Mouse (Mus musculus): Measurements from ENCODE around the gene Dst. TPM values are rescaled to one million over a fixed set of nuclear protein-coding genes. Genes with fewer than 3 reads are reported as not detected.

Dst gene
- polyA plus RNA-seq, 1 experiment from 2014 or later: 38.4 TPM

DNA sequence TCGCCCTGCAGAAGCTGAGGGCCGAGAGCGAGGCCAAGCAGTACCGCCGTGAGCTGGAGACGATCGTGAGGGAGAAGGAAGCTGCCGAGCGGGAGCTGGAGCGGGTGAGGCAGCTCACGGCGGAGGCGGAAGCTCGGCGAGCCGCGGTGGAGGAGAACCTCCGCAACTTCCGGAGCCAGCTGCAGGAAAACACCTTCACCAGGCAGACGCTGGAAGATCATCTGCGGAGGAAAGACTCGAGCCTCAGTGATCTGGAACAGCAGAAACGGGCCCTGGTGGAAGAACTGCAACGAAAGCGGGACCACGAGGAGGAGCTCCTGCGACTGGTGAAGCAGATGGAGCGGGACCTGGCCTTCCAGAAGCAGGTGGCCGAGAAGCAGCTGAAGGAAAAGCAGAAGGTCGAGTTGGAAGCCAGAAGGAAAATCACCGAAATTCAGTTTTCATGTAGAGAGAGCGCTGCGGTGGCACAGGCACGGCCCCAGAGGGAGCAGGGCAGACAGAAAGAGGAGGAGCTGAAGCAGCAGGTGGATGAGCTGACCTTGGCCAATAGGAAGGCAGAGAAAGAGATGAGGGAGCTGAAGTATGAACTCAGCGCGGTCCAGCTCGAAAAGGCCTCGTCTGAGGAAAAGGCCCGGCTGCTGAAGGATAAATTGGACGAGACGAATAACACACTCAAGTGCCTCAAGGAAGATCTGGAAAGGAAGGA lies 270.1 kb downstream of the Dst start:
- H3K4me2 ChIP-seq (replicated peaks): no peak overlapping the region
- no peak for ATAC-seq (ENCODE audit: low FRiP score, low read depth)
- no peaks in the 10 kb centered on the region for H3K9me3 ChIP-seq
- no peak overlapping the region for H3K4me3 ChIP-seq
- H3K36me3 ChIP-seq: peaks cover 61% of the 10 kb centered on the region
- no peak overlapping the region for H3K9ac ChIP-seq (replicated peaks)
- 87% methylated on average over 41 of the region's 41 CpGs for WGBS
- peaks cover 12% of the 10 kb centered on the region; the same call in 1 of the 2 replicates for H3K4me1 ChIP-seq
- H3K27me3 ChIP-seq: no peaks in the 10 kb centered on the region
- no peak overlapping the region for H3K27ac ChIP-seq (replicated peaks)

GRCm38 (mm10) chr1:34179756-34180155 lies 271.7 kb downstream of the Dst start:
- H3K27ac ChIP-seq (replicated peaks): no peak overlapping the region
- H3K9ac ChIP-seq (replicated peaks): no peak overlapping the region
- H3K27me3 ChIP-seq: no peaks in the 10 kb centered on the region
- peaks cover 48% of the 10 kb centered on the region for H3K36me3 ChIP-seq
- no peak overlapping the region for H3K4me3 ChIP-seq
- ATAC-seq (ENCODE audit: low FRiP score, low read depth): no peak
- no peak overlapping the region for H3K4me2 ChIP-seq (replicated peaks)
- peaks cover 26% of the 10 kb centered on the region; the same call in 1 of the 2 replicates for H3K4me1 ChIP-seq
- no peaks in the 10 kb centered on the region for H3K9me3 ChIP-seq
- WGBS: 94% methylated on average over 19 of the region's 19 CpGs

DNA sequence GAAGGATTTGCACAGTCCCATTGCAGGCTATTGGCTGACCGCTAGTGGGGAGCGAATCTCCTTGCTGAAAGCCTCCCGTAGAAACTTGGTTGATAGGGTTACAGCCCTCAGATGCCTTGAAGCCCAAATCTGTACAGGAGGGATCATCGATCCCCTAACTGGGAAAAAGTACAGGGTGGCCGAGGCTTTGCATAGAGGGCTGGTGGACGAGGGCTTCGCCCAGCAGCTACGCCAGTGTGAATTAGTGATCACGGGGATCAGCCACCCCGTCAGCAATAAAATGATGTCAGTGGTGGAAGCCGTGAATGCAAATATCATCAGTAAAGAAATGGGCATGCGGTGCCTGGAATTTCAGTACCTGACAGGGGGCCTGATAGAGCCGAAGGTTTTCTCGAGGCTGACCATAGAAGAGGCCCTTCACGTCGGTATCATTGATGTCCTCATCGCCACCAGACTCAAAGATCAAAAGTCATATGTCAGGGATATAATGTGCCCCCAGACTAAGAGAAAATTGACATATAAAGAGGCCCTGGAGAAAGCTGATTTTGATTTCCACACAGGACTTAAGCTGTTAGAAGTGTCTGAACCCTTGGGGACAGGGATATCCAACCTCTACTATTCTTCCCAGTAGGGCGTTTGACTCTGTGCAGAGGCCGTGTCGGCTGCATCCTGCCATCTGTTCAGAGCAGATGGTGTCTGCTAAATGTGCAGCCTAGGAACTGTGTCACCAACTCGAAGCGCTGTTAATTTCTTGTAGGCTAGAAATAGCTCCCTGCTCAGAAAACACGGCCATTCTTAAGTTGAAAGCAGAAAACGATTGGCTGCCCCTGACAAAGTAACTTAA lies 274.6 kb downstream of the Dst start:
- H3K9me3 ChIP-seq: no peaks in the 10 kb centered on the region
- no peak overlapping the region for H3K9ac ChIP-seq (replicated peaks)
- peaks cover 26% of the 10 kb centered on the region; the same call in 1 of the 2 replicates for H3K4me1 ChIP-seq
- H3K27ac ChIP-seq (replicated peaks): peak overlapping the region; percentile 76
- no peak overlapping the region for H3K4me3 ChIP-seq
- peak; percentile 89 for ATAC-seq (ENCODE audit: low FRiP score, low read depth)
- WGBS: 48% methylated on average over 24 of the region's 24 CpGs
- no peaks in the 10 kb centered on the region for H3K27me3 ChIP-seq
- H3K36me3 ChIP-seq: peaks cover 39% of the 10 kb centered on the region
- peak overlapping the region; percentile 16 for H3K4me2 ChIP-seq (replicated peaks)

GRCm38 (mm10) chr1:34183250-34183926 lies 275.4 kb downstream of the Dst start:
- Histone ChIP-seq H3K9me3 (no peaks in the 10 kb centered on the region), H3K4me1 (peaks cover 26% of the 10 kb centered on the region; the same call in 1 of the 2 replicates), H3K4me2 (replicated peaks) (peak overlapping the region; percentile 16), H3K27ac (replicated peaks) (peak overlapping the region; percentile 76), H3K36me3 (peaks cover 32% of the 10 kb centered on the region), H3K4me3 (no peak overlapping the region), H3K9ac (replicated peaks) (no peak overlapping the region), H3K27me3 (no peaks in the 10 kb centered on the region)
- WGBS: 39% methylated on average over 12 of the region's 12 CpGs
- peak; percentile 65 for ATAC-seq (ENCODE audit: low FRiP score, low read depth)

DNA sequence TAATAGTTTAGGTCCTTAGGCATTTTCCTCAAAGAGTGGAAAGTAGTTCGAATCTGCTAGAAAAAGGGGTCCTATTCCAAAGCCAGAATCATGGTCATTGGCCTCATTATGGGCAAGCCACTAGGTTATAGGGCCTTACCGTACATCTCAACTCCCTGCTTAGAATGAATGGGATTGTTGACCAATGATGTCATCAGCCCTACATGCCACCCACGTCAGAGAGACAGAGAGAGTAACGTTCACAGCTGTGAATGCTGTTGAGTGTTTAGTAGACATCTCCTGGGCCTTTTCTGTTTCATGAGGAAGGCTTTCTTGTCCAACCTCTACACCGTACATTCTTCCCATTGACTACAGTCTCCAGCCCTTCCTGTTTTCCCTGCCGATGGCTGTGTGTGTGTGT lies 276.2 kb downstream of the Dst start:
- Histone ChIP-seq H3K4me2 (replicated peaks) (no peak overlapping the region), H3K9ac (replicated peaks) (no peak overlapping the region), H3K9me3 (no peaks in the 10 kb centered on the region), H3K36me3 (peaks cover 32% of the 10 kb centered on the region), H3K27ac (replicated peaks) (no peak overlapping the region), H3K4me1 (peaks cover 26% of the 10 kb centered on the region; the same call in 1 of the 2 replicates), H3K4me3 (no peak overlapping the region), H3K27me3 (no peaks in the 10 kb centered on the region)
- 70% methylated on average over 6 of the region's 6 CpGs for WGBS
- no peak for ATAC-seq (ENCODE audit: low FRiP score, low read depth)

- Histone ChIP-seq H3K27me3 (no peaks in the 10 kb centered on the region), H3K9ac (replicated peaks) (no peak overlapping the region), H3K4me3 (no peak overlapping the region), H3K36me3 (peaks cover 36% of the 10 kb centered on the region), H3K27ac (replicated peaks) (no peak overlapping the region), H3K4me2 (replicated peaks) (no peak overlapping the region), H3K4me1 (peaks cover 26% of the 10 kb centered on the region; the same call in 1 of the 2 replicates), H3K9me3 (no peaks in the 10 kb centered on the region)
- WGBS: 90% methylated on average over 6 of the region's 6 CpGs
- no peak for ATAC-seq (ENCODE audit: low FRiP score, low read depth)
Observed at GRCm38 (mm10) chr1:34186033-34186432, 278.0 kb downstream of the Dst start.

DNA sequence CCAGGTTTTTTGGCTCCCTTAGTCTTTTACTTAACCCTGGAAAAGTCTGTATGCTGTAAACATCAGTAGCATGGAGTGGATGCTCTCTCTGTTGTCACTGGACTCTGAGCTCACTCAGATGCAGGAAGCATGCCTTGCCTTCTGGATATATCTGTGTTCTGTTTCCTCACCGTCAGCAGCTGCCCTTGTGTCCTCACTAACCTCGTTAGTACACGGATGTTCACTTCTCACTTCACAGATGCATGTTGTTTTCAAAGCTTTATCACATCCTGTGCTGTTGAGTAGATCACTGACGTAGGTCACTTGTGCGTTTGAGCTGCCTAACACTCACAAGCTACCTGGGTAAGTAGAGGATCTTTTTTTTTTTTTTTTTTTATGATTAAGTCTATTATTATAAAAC lies 279.5 kb downstream of the Dst start:
- Histone ChIP-seq H3K4me2 (replicated peaks) (no peak overlapping the region), H3K4me3 (no peak overlapping the region), H3K36me3 (peaks cover 45% of the 10 kb centered on the region), H3K9me3 (no peaks in the 10 kb centered on the region), H3K27ac (replicated peaks) (no peak overlapping the region), H3K27me3 (no peaks in the 10 kb centered on the region), H3K9ac (replicated peaks) (no peak overlapping the region), H3K4me1 (peaks cover 20% of the 10 kb centered on the region; the same call in 1 of the 2 replicates)
- ATAC-seq (ENCODE audit: low FRiP score, low read depth): no peak
- WGBS: 89% methylated on average over 5 of the region's 5 CpGs

GRCm38 (mm10) chr1:34188721-34189236 lies 280.8 kb downstream of the Dst start:
- Histone ChIP-seq H3K4me3 (no peak overlapping the region), H3K9ac (replicated peaks) (no peak overlapping the region), H3K36me3 (peaks cover 57% of the 10 kb centered on the region), H3K4me2 (replicated peaks) (no peak overlapping the region), H3K27ac (replicated peaks) (no peak overlapping the region), H3K9me3 (no peaks in the 10 kb centered on the region), H3K27me3 (no peaks in the 10 kb centered on the region), H3K4me1 (peaks cover 8% of the 10 kb centered on the region; the same call in 1 of the 2 replicates)
- ATAC-seq (ENCODE audit: low FRiP score, low read depth): no peak
- 92% methylated on average over 16 of the region's 16 CpGs for WGBS

DNA sequence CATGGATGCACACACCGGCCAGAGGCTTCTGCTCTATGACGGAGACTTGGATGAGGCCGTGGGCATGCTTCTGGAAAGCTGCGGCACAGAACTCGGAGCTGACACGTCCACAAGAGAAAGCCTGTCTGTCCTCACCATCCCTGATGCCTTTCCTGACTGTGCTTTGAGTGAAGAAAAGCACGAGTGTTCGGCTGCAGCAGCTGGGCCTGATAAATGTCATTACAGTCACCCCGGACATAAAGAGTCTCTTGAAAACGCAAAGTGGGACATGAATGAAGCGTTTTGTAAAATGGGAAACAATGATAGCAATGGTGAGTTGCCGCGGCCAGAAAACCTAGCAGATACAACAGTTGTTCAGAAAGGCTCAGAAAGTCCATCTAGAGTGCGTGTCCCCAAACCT lies 281.3 kb downstream of the Dst start:
- Histone ChIP-seq H3K4me3 (no peak overlapping the region), H3K27ac (replicated peaks) (no peak overlapping the region), H3K9ac (replicated peaks) (no peak overlapping the region), H3K36me3 (peaks cover 62% of the 10 kb centered on the region), H3K4me2 (replicated peaks) (no peak overlapping the region), H3K4me1 (peaks cover 3% of the 10 kb centered on the region; the same call in 1 of the 2 replicates), H3K9me3 (no peaks in the 10 kb centered on the region), H3K27me3 (no peaks in the 10 kb centered on the region)
- 92% methylated on average over 14 of the region's 14 CpGs for WGBS
- no peak for ATAC-seq (ENCODE audit: low FRiP score, low read depth)

DNA sequence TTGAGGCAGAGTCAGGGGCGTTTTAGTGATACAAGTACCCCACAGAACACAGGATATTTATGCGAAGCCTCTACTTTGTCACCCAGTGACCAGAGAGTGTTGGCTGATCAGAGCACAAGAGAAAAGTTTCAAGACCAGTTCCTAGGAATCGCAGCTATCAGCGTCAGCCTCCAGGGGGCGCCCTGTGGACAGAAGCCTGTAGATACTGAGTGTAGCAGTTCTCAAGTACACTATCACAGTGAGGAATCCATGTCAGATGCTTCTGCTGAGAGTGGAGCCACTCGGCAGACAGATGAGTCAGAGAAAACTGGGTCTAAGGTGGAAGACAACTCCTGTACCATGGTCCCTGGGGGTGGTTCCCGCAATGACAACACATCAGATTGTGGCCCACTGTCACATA lies 281.9 kb downstream of the Dst start:
- no peak overlapping the region for H3K4me3 ChIP-seq
- H3K27me3 ChIP-seq: no peaks in the 10 kb centered on the region
- 0 out of 2 replicates have a peak, but pooled peaks have one; percentile 4 for ATAC-seq (ENCODE audit: low FRiP score, low read depth)
- no peak overlapping the region for H3K9ac ChIP-seq (replicated peaks)
- no peaks in the 10 kb centered on the region for H3K9me3 ChIP-seq
- WGBS: 67% methylated on average over 7 of the region's 7 CpGs
- no peaks in the 10 kb centered on the region for H3K4me1 ChIP-seq
- no peak overlapping the region for H3K27ac ChIP-seq (replicated peaks)
- no peak overlapping the region for H3K4me2 ChIP-seq (replicated peaks)
- H3K36me3 ChIP-seq: peaks cover 64% of the 10 kb centered on the region

- H3K9me3 ChIP-seq: no peaks in the 10 kb centered on the region
- H3K4me2 ChIP-seq (replicated peaks): no peak overlapping the region
- no peak overlapping the region for H3K9ac ChIP-seq (replicated peaks)
- no peak overlapping the region for H3K27ac ChIP-seq (replicated peaks)
- H3K27me3 ChIP-seq: no peaks in the 10 kb centered on the region
- WGBS: 93% methylated on average over 17 of the region's 17 CpGs
- H3K4me1 ChIP-seq: no peaks in the 10 kb centered on the region
- no peak overlapping the region for H3K4me3 ChIP-seq
- no peak for ATAC-seq (ENCODE audit: low FRiP score, low read depth)
- peaks cover 76% of the 10 kb centered on the region for H3K36me3 ChIP-seq
Observed at GRCm38 (mm10) chr1:34192174-34192573, 284.1 kb downstream of the Dst start.
